Mouse (Mus musculus): Measurements from ENCODE around the gene Tmigd3. TPM values are rescaled to one million over a fixed set of nuclear protein-coding genes. Genes with fewer than 3 reads are reported as not detected.

Tmigd3 gene
- total and polyA plus RNA-seq, 3 experiments = 0.27 to 0.36 TPM; not detected in 1

DNA sequence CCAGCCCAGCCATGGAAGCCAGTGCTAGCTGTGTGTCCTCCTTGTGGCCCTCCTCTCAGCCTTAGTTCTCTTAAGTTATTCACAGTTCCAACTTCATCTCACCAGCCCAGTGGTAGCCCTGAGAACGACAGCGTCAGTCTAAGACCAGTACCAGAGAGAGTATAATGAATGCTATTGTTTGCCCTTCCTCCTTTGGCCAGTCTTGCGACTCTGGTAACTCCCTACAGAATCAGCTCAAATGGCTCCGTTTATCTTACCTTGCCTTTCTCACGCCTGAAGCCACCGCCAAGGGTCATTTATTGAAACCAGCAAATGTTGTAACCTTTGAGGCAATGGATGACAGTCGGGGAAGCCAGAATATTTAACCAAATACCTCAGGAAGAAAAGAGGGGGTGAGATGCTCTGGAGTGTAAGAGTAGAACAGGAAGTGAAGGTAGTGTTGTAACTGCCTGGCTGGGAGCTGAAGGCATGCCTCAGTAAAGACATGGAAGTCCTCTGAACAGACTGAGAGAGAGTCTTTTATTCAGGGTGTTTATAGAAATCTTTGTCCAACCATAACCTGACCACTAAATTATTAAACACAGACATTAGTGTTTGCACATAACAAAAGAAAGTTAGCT lies 8.8 kb upstream of the Tmigd3 start:
- Histone ChIP-seq H3K9ac (ENCODE audit: control insufficient read depth, low read depth, low read length, poor library complexity, severe bottlenecking) (no peak overlapping the region), H3K36me3 (ENCODE audit: control insufficient read depth in 1 of 2, insufficient read depth in 2 of 2, low read length in 2 of 2) (no peaks in the 10 kb centered on the region), H3K27ac (ENCODE audit: control insufficient read depth, low read depth, low read length) (no peak overlapping the region), H3K79me2 (ENCODE audit: control insufficient read depth, insufficient read depth, low read length, poor library complexity) (no peaks in the 10 kb centered on the region), H3K4me1 (ENCODE audit: control insufficient read depth in 1 of 2, insufficient read depth in 2 of 2, low read length in 2 of 2) (no peaks in the 10 kb centered on the region; a peak in 1 of 4 replicates), H3K9me3 (replicated peaks; ENCODE audit: insufficient read depth, low read length) (no peaks in the 10 kb centered on the region), H3K27me3 (ENCODE audit: control insufficient read depth in 1 of 2, insufficient read depth in 2 of 2, low read length in 2 of 2) (peaks cover 6 to 8% of the 10 kb centered on the region in 2 experiments), H3K4me3 (ENCODE audit: control insufficient read depth in 1 of 2, insufficient read depth in 1 of 2, low read depth in 2 of 2, low read length in 2 of 2) (no peak overlapping the region)
- TF ChIP-seq BHLHE40 (IDR thresholded peaks at IDR 0.05; ENCODE audit: borderline replicate concordance, low read depth, low read length) (no peak), CTCF (IDR thresholded peaks at IDR 0.05 in 2 of 3, conservative IDR thresholded peaks at IDR 0.05 in 1 of 3; ENCODE audit: control insufficient read depth in 1 of 3, insufficient read depth in 1 of 3, low read depth in 2 of 3, low read length in 3 of 3, poor library complexity in 1 of 3, severe bottlenecking in 1 of 3) (no peak), POLR2A (IDR thresholded peaks at IDR 0.05; ENCODE audit: control insufficient read depth in 1 of 2, insufficient read depth in 1 of 2, low read depth in 1 of 2, low read length in 2 of 2, poor library complexity in 1 of 2) (no peak), MAX (IDR thresholded peaks at IDR 0.05; ENCODE audit: low read length) (no peak), UBTF (IDR thresholded peaks at IDR 0.05; ENCODE audit: borderline replicate concordance, insufficient read depth, low read depth, low read length) (no peak), MAZ (IDR thresholded peaks at IDR 0.05; ENCODE audit: low read depth, low read length) (no peak)
- no peak for DNase-seq (ENCODE audit: low read depth, low spot score)

DNA sequence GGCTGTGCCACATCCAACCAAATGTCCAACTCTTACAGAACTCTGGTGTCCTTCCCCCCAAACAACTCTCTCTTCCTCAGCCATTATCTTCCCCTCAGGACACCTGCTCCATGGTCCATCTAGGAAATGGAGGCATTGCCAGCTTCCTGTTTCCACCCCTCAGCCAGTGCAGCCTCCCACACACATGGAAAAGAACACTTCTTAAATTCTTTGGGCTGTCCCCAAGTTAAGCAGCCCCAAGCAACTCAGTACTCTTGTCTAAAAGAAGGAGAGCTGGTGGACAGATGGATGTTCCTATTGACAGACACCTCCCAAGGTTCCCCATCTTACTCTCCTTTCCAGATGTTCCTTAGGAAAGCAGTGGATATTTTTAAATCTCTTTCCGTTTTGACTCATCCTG lies 6.6 kb upstream of the Tmigd3 start:
- H3K9me3 ChIP-seq (replicated peaks; ENCODE audit: insufficient read depth, low read length) = no peaks in the 10 kb centered on the region
- no peaks in the 10 kb centered on the region for H3K36me3 ChIP-seq (ENCODE audit: control insufficient read depth in 1 of 2, insufficient read depth in 2 of 2, low read length in 2 of 2)
- H3K27ac ChIP-seq (ENCODE audit: control insufficient read depth, low read depth, low read length) = no peak overlapping the region
- H3K9ac ChIP-seq (ENCODE audit: control insufficient read depth, low read depth, low read length, poor library complexity, severe bottlenecking) = no peak overlapping the region
- peaks cover 2 to 8% of the 10 kb centered on the region in 2 experiments for H3K27me3 ChIP-seq (ENCODE audit: control insufficient read depth in 1 of 2, insufficient read depth in 2 of 2, low read length in 2 of 2)
- DNase-seq (ENCODE audit: low read depth, low spot score) = no peak
- H3K79me2 ChIP-seq (ENCODE audit: control insufficient read depth, insufficient read depth, low read length, poor library complexity) = no peaks in the 10 kb centered on the region
- TF ChIP-seq ZNF384 (IDR thresholded peaks at IDR 0.05; ENCODE audit: low read depth, low read length) (no peak), MAX (IDR thresholded peaks at IDR 0.05; ENCODE audit: low read length) (no peak), KAT2A (conservative IDR thresholded peaks at IDR 0.05; ENCODE audit: low read depth, low read length) (no peak), NELFE (IDR thresholded peaks at IDR 0.05; ENCODE audit: low read depth, low read length) (no peak), E2F4 (IDR thresholded peaks at IDR 0.05; ENCODE audit: borderline replicate concordance, low read depth, low read length) (no peak), HCFC1 (IDR thresholded peaks at IDR 0.05; ENCODE audit: low read depth, low read length) (no peak), TBP (IDR thresholded peaks at IDR 0.05; ENCODE audit: low read depth, low read length) (no peak), ELF1 (IDR thresholded peaks at IDR 0.05; ENCODE audit: low read depth, low read length) (no peak), POLR2AphosphoS5 (IDR thresholded peaks at IDR 0.05; ENCODE audit: borderline replicate concordance, low read depth, low read length) (no peak), MXI1 (IDR thresholded peaks at IDR 0.05; ENCODE audit: low read depth, low read length) (no peak), ZMIZ1 (IDR thresholded peaks at IDR 0.05; ENCODE audit: low read depth, low read length) (no peak)
- H3K4me3 ChIP-seq (ENCODE audit: control insufficient read depth in 1 of 2, insufficient read depth in 1 of 2, low read depth in 2 of 2, low read length in 2 of 2) = no peak overlapping the region
- H3K4me1 ChIP-seq (ENCODE audit: control insufficient read depth in 1 of 2, insufficient read depth in 2 of 2, low read length in 2 of 2) = no peaks in the 10 kb centered on the region
